Mouse (Mus musculus): ENCODE measurements around the gene Zdhhc5.
"Not testable (repeated sequence)": the region's sequence is repeated elsewhere in the genome, so short reads cannot be mapped to it uniquely, and the experiment has no call there.

The Zdhhc5 gene

DNA sequence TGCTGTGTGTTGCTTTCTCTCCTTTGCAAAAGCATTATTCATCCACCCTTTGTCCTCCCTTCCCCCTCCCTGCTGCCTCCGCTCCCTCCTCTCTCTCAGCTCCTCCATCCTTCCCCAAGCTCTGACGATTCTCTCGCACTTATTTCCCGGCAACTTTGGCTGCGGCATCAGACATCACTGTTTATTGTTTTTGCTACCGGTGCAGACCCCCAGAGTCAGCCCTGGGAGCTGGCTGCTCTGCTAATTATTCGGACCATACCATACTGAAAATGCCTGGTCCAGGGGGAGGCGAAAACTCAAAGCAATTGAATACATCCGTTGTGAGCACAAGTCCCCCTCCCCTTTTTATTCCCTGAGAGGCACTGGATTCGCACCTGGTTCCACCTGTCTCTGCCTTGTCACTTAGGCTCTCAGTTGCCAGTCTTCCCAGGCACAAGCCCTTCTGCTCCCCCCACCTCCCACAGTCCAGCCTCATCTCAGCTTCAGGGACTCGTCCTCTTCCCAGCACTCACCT lies 19.4 kb upstream of the Zdhhc5 start:
- DNase-seq, result no peak

DNA sequence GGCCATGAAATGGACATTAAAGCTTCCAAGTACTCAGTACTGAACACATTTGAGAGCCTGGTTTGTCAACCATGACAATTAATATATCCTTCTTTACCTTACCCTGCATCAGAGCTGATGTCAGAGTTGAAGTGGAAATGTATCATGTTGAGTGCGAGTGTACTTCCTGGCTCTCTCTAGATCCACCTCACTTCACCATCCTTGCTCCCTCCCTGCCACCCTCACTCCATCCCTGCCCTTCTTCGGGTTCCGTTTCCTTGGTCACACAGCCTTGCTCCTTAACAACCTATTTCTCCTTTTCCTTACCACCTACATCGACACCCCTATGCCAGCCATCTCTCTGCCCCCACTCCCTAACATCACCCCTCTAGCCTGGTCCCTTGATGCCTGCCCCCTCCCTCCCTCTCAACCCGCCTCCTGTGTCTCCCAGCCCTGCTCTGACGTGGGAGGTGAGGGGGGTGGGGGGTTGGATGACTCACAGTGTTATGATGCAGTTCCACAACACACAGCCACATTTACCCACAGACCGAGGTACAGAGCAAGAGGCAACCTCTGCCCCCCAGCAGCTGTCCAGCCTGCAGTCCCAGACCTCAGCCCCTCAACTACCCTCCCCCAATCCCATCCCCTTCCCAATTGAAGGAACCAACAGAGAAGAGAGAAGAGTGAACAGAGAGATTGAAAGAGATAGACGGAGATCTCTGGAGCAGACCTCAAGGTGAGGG lies 18.8 kb upstream of the Zdhhc5 start, which contains the start of gene Ypel4:
Gene Ypel4, plus strand, starts transcription at position 480 of the 722 bp plus-strand sequence.
- peak in 1 of 2 experiments; percentile 27 for DNase-seq

DNA sequence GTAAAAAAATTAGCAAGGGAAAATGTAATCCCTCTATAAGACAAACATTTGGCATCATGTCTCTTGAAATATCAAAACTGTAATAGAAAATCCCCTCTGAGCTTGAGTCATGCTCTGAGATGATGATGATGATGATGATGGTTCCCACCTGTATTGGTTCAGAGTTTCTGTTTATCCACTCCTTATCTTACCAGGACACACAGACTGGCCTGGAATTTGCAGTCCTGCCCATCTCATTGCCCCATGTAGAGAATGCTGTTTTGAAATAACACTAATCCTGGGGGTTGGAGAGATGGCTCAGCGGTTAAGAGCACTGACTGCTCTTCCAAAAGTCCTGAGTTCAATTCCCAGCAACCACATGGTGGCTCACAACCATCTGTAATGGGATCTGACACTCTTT lies 17.4 kb upstream of the Zdhhc5 start:
- DNase-seq, result no peak

DNA sequence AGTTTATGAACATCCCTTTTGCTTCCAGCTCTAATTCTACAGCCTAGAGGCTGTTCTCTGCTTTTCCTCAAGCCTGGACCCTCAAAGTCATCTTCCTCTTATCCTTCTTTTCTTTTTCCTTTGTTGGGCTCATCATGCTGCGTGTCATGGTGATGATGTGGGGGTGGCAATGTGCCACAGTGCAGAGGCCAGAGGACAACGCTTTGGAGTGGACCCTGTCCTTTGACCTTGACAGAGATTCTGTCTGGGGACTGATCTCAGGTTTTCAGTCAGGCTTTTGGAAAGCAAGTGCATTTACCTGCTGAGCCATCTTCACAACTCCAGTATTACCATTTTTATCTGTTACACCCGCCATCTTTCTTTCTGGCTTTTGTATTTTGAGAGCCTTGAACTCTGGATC lies 16.2 kb upstream of the Zdhhc5 start:
- DNase-seq, result peak; percentile 48 to 70

- not testable (repeated sequence) for DNase-seq
These were observed 13.2 kb upstream of the Zdhhc5 start for GRCm38 (mm10) chr2:84728191-84728590.

DNA sequence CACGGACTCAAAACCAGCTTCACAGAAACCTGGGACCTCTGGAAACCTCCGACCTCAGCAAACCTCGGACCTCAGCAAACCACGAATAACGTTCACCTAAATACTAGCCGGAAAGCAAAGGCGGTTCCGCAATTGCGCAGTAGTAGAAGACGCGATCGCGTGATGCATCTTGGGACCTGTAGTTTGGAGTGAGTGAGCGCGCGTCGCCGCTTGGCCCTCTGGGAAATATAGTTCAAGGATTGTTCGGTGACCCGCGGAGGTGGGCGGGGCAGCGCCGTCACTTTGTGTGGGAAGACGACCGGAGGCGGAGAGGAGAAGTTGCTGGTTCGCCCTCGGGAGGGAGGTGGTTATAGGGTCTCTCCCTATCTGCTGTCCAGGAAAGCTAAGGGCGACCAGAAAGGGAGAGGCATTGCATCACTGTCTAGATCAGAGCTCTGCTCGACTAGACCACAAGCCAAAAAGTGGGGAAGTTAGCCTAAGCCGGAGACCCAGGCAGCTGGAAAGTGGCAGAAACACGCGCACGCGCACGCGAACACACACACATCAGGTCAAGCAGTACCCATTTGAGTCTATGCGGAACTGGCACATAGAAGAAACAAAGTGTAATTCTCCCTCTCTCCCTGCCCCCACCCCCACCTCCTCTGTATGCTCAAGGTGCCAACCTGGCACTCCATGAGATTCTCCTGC lies 12.3 kb upstream of the Zdhhc5 start, which contains the start of gene Clp1:
Gene Clp1, minus strand, starts transcription at position 179 of the 687 bp plus-strand sequence.
- peak; percentile 98 to 99 for DNase-seq

- DNase-seq, result no peak
These were observed 11.7 kb upstream of the Zdhhc5 start for GRCm38 (mm10) chr2:84726716-84727115.

GRCm38 (mm10) chr2:84725770-84726169 lies 10.8 kb upstream of the Zdhhc5 start:
- no peak for DNase-seq

DNA sequence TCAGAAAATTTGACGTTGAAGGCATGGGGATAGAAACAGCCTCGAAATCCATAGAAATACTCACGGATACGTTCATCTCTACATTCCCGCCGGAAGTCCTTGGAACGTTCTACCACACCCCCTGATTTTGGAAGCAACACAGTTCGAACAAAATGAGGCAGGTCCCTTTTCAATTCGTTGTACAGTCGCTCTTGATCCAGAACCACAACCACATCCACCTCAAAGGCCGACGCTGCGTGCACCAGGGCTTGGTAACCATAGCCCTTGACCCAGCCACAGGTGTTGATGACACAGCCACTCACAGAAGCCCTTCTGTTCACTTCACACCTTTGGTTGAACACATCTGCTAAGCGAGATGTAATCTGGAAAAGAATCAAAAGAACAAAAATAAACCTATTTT lies 8.9 kb upstream of the Zdhhc5 start:
- DNase-seq, result no peak

- no peak for DNase-seq
These were observed 6.2 kb upstream of the Zdhhc5 start for GRCm38 (mm10) chr2:84721182-84721581.

GRCm38 (mm10) chr2:84720718-84721117 lies 5.7 kb upstream of the Zdhhc5 start:
- DNase-seq, result no peak

GRCm38 (mm10) chr2:84717357-84717756 lies 2.4 kb upstream of the Zdhhc5 start:
- no peak for DNase-seq

GRCm38 (mm10) chr2:84716423-84717355 lies 1.7 kb upstream of the Zdhhc5 start:
- peak in 1 of 2 experiments; percentile 21 for DNase-seq

- DNase-seq, result peak; percentile 83 to 96
These were observed 782 bp upstream of the Zdhhc5 start for GRCm38 (mm10) chr2:84715562-84716361.

DNA sequence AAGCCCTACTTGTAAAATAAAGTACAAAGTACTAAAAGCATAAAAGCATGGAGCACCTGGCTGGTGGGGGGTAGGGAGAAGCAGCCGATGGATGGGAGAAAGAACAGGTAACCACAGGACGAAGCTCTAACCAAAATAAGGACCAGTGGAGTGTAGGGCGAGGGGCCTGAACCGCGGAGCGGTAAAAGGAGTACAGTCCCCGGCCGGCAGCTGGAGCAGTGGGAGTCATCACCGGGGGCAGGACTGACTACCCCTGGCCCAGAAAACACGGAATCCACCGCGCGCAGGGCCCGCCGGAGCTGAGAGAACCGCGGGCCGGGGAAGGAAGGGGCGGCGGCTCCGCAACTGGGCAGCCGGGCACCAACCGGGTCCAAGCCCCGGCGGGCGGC lies 564 bp downstream of the Zdhhc5 start:
- DNase-seq, result no peak

- DNase-seq, result no peak
These were observed 3.1 kb downstream of the Zdhhc5 start for GRCm38 (mm10) chr2:84711898-84712297.

DNA sequence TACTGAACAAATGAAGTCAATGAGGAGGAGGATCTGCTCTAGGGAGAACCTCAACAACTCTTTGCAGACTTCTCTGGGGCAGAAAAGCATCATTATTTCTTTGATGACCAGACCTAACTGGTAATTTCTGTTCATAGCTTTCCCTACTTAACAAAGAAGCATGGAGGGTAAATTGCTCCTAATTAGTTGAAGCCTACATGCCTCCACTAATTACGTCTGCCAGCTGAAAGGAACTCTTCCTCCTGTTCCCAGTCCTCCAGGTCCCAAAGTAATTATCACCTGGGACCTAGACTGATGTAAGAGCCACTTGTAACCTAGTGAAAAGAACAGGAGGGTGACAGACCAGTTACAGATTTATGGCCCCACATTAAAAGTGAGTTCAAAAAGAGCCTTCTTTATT lies 7.5 kb downstream of the Zdhhc5 start:
- no peak for DNase-seq

DNA sequence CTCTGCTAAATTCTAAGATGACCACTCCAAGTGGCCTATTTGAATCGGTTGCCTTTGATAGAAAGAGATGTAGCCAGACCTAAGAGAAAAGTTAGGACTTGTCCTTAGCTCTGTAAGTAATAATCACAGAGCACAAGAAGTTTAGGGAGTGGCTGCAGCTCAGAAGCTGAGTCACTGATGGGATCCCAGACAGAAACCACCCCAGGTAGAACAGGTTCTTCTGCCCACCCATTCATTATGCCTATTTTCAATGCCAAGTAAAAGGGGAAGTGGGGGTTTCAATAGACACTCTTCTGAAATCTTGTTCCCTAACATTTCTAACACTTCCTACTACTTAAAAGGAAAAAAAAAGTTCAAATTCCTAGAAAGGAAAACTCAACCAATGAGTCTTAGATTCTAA lies 9.7 kb downstream of the Zdhhc5 start:
- DNase-seq, result no peak

- no peak for DNase-seq
These were observed 10.7 kb downstream of the Zdhhc5 start for GRCm38 (mm10) chr2:84704329-84704728.

- DNase-seq, result no peak
These were observed 11.5 kb downstream of the Zdhhc5 start for GRCm38 (mm10) chr2:84703497-84703896.

DNA sequence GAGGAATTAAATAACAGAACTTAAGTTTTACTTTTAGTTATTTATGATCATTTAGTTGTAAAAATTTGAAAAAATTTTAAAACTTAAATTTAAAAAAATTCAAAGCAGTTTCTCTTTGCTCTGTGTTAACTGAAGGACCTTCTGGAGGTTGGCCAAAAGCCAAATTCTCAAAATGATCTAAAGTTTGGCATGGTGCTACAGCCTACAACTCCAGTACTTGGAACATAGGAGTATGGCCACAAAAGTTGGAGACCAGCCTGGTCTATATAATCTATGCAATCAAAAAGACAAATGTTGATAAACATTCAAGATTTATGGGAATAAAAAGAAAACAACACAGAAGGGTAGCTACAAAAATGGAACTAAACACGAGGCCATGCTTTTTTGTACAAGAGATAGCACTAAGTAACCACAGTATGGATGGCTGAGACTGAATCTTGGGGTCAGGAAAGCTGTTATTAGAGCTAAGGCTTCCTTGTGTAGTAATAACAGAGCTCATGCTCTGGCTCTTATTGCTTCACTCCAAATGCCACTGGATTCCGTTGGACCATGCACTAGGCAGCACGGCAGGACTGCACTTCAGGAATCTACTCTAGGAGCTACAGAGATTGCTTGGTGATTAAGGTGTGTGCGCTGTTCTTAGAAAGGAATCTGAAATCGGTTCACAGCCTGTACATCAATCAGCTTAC lies 19.8 kb downstream of the Zdhhc5 start:
- no peak for DNase-seq
